ENCODE assay signal across 8 mouse cellular contexts in genomic region chr5:23436735-23437134, GRCm38 (mm10). TPM values are rescaled to one million over a fixed set of nuclear protein-coding genes. Genes with fewer than 3 reads are reported as not detected.
DNase-seq lines count a peak whose midpoint lies in the region; ATAC-seq and TF ChIP-seq lines count a peak whose summit lies in the region.
"Had no signal": no experiment of that assay in that cellular context is flagged by ENCODE, and none has a peak within 500 bp of the region (broad histone marks: within the 10 kb centered on the region; RNA-seq: fewer than 3 reads in every experiment).

No protein-coding gene starts in this region.

- no peak for TF ChIP-seq POLR2A in limb, embryonic 14.5 days (IDR thresholded peaks at IDR 0.05; ENCODE audit: borderline replicate concordance, extremely low read depth, insufficient read depth, insufficient read length)

- H3K9ac ChIP-seq in lung, embryonic 16.5 days (ENCODE audit: low read length) = no peak overlapping the region; the same call in 1 of the 2 replicates
- H3K9ac ChIP-seq in forebrain, embryonic 12.5 days = peak overlapping the region; percentile 99
- peak overlapping the region; percentile 99; the same call in 1 of the 2 replicates for H3K9ac ChIP-seq in limb, embryonic 14.5 days (ENCODE audit: low read depth, low read length, severe bottlenecking)
- no peak overlapping the region for H3K9ac ChIP-seq in stomach, embryonic 16.5 days (ENCODE audit: low read length)

- H3K4me3 ChIP-seq in lung, embryonic 16.5 days (ENCODE audit: low read length) = peak overlapping the region; percentile 45
- H3K4me3 ChIP-seq in forebrain, embryonic 12.5 days (replicated peaks) = peak overlapping the region; percentile 92
- peak overlapping the region; percentile 82 for H3K4me3 ChIP-seq in limb, embryonic 14.5 days (replicated peaks; ENCODE audit: low read length)
- peak overlapping the region; percentile 79 for H3K4me3 ChIP-seq in stomach, embryonic 16.5 days (replicated peaks; ENCODE audit: low read length)

- H3K36me3 ChIP-seq in lung, embryonic 16.5 days (ENCODE audit: control insufficient read depth, insufficient read depth, low read length) = no peaks in the 10 kb centered on the region
- no peaks in the 10 kb centered on the region for H3K36me3 ChIP-seq in forebrain, embryonic 12.5 days (replicated peaks)
- H3K36me3 ChIP-seq in limb, embryonic 14.5 days (ENCODE audit: control insufficient read depth, insufficient read depth, low read length) = no peaks in the 10 kb centered on the region
- H3K36me3 ChIP-seq in stomach, embryonic 16.5 days (ENCODE audit: control insufficient read depth, insufficient read depth, low read length) = no peaks in the 10 kb centered on the region

- peak overlapping the region; percentile 78 for H3K4me2 ChIP-seq in lung, embryonic 16.5 days (ENCODE audit: low read depth, low read length)
- H3K4me2 ChIP-seq in forebrain, embryonic 12.5 days = peak overlapping the region; percentile 77
- H3K4me2 ChIP-seq in limb, embryonic 14.5 days (replicated peaks; ENCODE audit: low read depth, low read length, severe bottlenecking) = peak overlapping the region; percentile 60
- H3K4me2 ChIP-seq in stomach, embryonic 16.5 days (ENCODE audit: low read depth, low read length) = peak overlapping the region; percentile 74

- H3K4me1 ChIP-seq in lung, embryonic 16.5 days (replicated peaks; ENCODE audit: control insufficient read depth, insufficient read depth, low read length) = peaks cover 5% of the 10 kb centered on the region
- H3K4me1 ChIP-seq in forebrain, embryonic 12.5 days = peaks cover 20% of the 10 kb centered on the region
- peaks cover 10% of the 10 kb centered on the region for H3K4me1 ChIP-seq in limb, embryonic 14.5 days (ENCODE audit: control insufficient read depth, insufficient read depth, low read length)
- H3K4me1 ChIP-seq in stomach, embryonic 16.5 days (ENCODE audit: control insufficient read depth, insufficient read depth, low read length) = peaks cover 6% of the 10 kb centered on the region; the same call in 1 of the 2 replicates

- H3K27me3 ChIP-seq in lung, embryonic 16.5 days (ENCODE audit: control insufficient read depth, insufficient read depth, low read depth, low read length) = no peaks in the 10 kb centered on the region
- H3K27me3 ChIP-seq in forebrain, embryonic 12.5 days = no peaks in the 10 kb centered on the region
- H3K27me3 ChIP-seq in limb, embryonic 14.5 days (ENCODE audit: control insufficient read depth, insufficient read depth, low read length) = no peaks in the 10 kb centered on the region
- no peaks in the 10 kb centered on the region for H3K27me3 ChIP-seq in stomach, embryonic 16.5 days (ENCODE audit: control insufficient read depth, insufficient read depth, low read length)

- no peak overlapping the region for H3K27ac ChIP-seq in lung, embryonic 16.5 days (ENCODE audit: low read length)
- no peak overlapping the region for H3K27ac ChIP-seq in forebrain, embryonic 12.5 days
- no peak overlapping the region for H3K27ac ChIP-seq in limb, embryonic 14.5 days (replicated peaks; ENCODE audit: low read depth, low read length)
- H3K27ac ChIP-seq in stomach, embryonic 16.5 days (ENCODE audit: low read length) = no peak overlapping the region

- no peaks in the 10 kb centered on the region for H3K9me3 ChIP-seq in lung, embryonic 16.5 days (ENCODE audit: control insufficient read depth, low read length)
- H3K9me3 ChIP-seq in forebrain, embryonic 12.5 days = no peaks in the 10 kb centered on the region
- H3K9me3 ChIP-seq in limb, embryonic 14.5 days (ENCODE audit: control insufficient read depth, low read length) = no peaks in the 10 kb centered on the region
- H3K9me3 ChIP-seq in stomach, embryonic 16.5 days (replicated peaks; ENCODE audit: control insufficient read depth, low read length) = no peaks in the 10 kb centered on the region

- no peak for DNase-seq in lung, postnatal 25 days (ENCODE audit: low spot score)
- DNase-seq in limb, embryonic 14.5 days (ENCODE audit: low spot score) = no peak
- no peak for DNase-seq in spleen, adult 12 weeks (ENCODE audit: low spot score)
- no peak for DNase-seq in urinary bladder, adult 18-20 months (ENCODE audit: low spot score in 2 of 2)
- DNase-seq: adrenal gland, adult 8-10 months had no signal

- WGBS in lung, embryonic 16.5 days = 9% methylated on average over 2 of the region's 2 CpGs
- 23% methylated on average over 2 of the region's 2 CpGs for WGBS in forebrain, embryonic 12.5 days
- 14% methylated on average over 2 of the region's 2 CpGs for WGBS in limb, embryonic 14.5 days
- 8% methylated on average over 2 of the region's 2 CpGs for WGBS in stomach, embryonic 16.5 days

- no peak for ATAC-seq in lung, embryonic 16.5 days (ENCODE audit: low read depth)
- ATAC-seq in forebrain, embryonic 12.5 days (ENCODE audit: low FRiP score) = no peak
- no peak for ATAC-seq in limb, embryonic 14.5 days (ENCODE audit: low FRiP score, low read depth)
- no peak for ATAC-seq in stomach, embryonic 16.5 days (ENCODE audit: insufficient read depth, low FRiP score)

RNA-seq across cellular contexts. Expression of gene Kmt2e, which starts 2.5 kb away (rescaled TPM):
- 99.2 and 101 TPM in 2 replicates for polyA plus RNA-seq in lung, embryonic 16.5 days (2015; fragmentation: Nextera tagmentation; extraction: Ambion mirVana)
- polyA plus RNA-seq in forebrain, embryonic 12.5 days (2016; fragmentation: Nextera tagmentation; extraction: Ambion mirVana) = 138 and 146 TPM in 2 replicates
- 37.3 and 39.0 TPM in 2 replicates for polyA plus RNA-seq in limb, embryonic 14.5 days (2012; rRNA removed)
- polyA plus RNA-seq in limb, embryonic 14.5 days (2014; fragmentation: Nextera tagmentation; extraction: Ambion mirVana) = 87.2 and 97.4 TPM in 2 replicates
- polyA plus RNA-seq in stomach, embryonic 16.5 days (2015; fragmentation: Nextera tagmentation; extraction: Ambion mirVana) = 90.9 and 94.0 TPM in 2 replicates

Comparison
In these comparisons a context has a peak if more than half of its experiments do, and no peak if none do; other contexts are left out.
1. H3K9ac ChIP-seq: peak in forebrain, embryonic 12.5 days (single experiment) and limb, embryonic 14.5 days (single experiment); none in lung, embryonic 16.5 days (single experiment) and stomach, embryonic 16.5 days (single experiment).
2. Peak in every context shown above with its lines, with median percentiles within 50 percentile points of each other: H3K4me2 ChIP-seq and H3K4me3 ChIP-seq.